Mouse (Mus musculus): Measurements from ENCODE around the gene Gm21188.
"Not testable (repeated sequence)": the region's sequence is repeated elsewhere in the genome, so short reads cannot be mapped to it uniquely, and the experiment has no call there.

DNA sequence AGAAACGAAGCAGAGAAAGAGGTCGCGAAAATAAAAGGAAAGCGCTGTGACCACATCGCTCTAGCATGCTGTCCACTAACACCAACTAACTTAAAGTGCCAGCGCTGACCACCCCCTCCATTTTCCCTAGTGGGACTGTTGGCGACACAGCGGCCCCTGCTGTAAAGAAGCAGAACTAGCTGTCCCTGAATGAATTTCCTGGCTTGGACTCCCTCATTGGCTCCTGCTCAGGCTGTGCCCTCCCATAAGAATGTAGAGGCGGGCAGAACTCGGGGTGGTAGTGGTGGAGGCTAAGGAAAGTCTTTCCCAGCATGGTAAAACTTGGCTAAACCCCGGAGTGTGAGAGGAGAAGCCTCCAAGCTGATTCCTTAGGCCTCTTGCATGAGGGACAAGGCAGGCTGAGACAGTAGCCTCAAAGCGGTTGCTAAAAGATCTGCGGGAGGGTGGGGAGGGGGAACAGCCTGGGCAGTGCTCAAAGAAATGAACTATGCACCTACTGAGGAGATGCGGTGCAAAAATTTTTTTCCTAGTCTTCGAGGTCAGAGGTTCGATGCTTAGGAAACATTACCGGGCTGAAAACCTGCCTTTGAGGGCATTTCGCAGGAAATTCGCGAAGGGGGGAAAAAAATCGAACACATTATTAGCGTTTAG, 11.6 kb upstream of the Gm21188 start:
- TF ChIP-seq CTCF (IDR thresholded peaks at IDR 0.05; ENCODE audit: low read depth); EP300 (optimal IDR thresholded peaks at IDR 0.05): not testable (repeated sequence)
